24 mouse cellular contexts compared by ENCODE assay signal in genomic region chr19:57599126-57599525, GRCm38 (mm10). TPM values are rescaled to one million over a fixed set of nuclear protein-coding genes. Genes with fewer than 3 reads are reported as not detected.
DNase-seq lines count a peak whose midpoint lies in the region; ATAC-seq and TF ChIP-seq lines count a peak whose summit lies in the region.
"Had no signal": no experiment of that assay in that cellular context is flagged by ENCODE, and none has a peak within 500 bp of the region (broad histone marks: within the 10 kb centered on the region; RNA-seq: fewer than 3 reads in every experiment).

No protein-coding gene starts in this region.

- TF ChIP-seq CTCF in brain, embryonic 14.5 days (IDR thresholded peaks at IDR 0.05; ENCODE audit: borderline replicate concordance, extremely low read depth, insufficient read depth, insufficient read length): no peak

- no peak overlapping the region for H3K4me3 ChIP-seq in forebrain, embryonic 15.5 days
- no peak overlapping the region for H3K4me3 ChIP-seq in forebrain, embryonic 11.5 days (ENCODE audit: low read depth, low read length)
- no peak overlapping the region for H3K4me3 ChIP-seq in hindbrain, embryonic 14.5 days (replicated peaks; ENCODE audit: low read length)
- H3K4me3 ChIP-seq in hindbrain, embryonic 12.5 days: no peak overlapping the region
- H3K4me3 ChIP-seq in midbrain, embryonic 14.5 days (replicated peaks; ENCODE audit: low read depth, low read length): no peak overlapping the region
- no peak overlapping the region for H3K4me3 ChIP-seq in midbrain, embryonic 16.5 days (ENCODE audit: low read depth, low read length)
- H3K4me3 ChIP-seq: erythroblast, embryonic 14.5 days; gastrocnemius, adult 2 months had no signal

- 47% methylated on average over 8 of the region's 8 CpGs for WGBS in forebrain, embryonic 15.5 days
- 72% methylated on average over 8 of the region's 8 CpGs for WGBS in forebrain, embryonic 11.5 days
- WGBS in hindbrain, embryonic 14.5 days: 52% methylated on average over 8 of the region's 8 CpGs
- 55% methylated on average over 8 of the region's 8 CpGs for WGBS in hindbrain, embryonic 12.5 days
- 40% methylated on average over 8 of the region's 8 CpGs for WGBS in midbrain, embryonic 14.5 days
- WGBS in midbrain, embryonic 16.5 days: 50% methylated on average over 8 of the region's 8 CpGs

- no peak overlapping the region for H3K9ac ChIP-seq in forebrain, embryonic 15.5 days (replicated peaks)
- H3K9ac ChIP-seq in forebrain, embryonic 11.5 days (ENCODE audit: low read length): no peak overlapping the region
- H3K9ac ChIP-seq in hindbrain, embryonic 14.5 days: no peak overlapping the region
- no peak overlapping the region for H3K9ac ChIP-seq in hindbrain, embryonic 12.5 days
- no peak overlapping the region for H3K9ac ChIP-seq in midbrain, embryonic 14.5 days (replicated peaks; ENCODE audit: low read length)
- no peak overlapping the region for H3K9ac ChIP-seq in midbrain, embryonic 16.5 days (ENCODE audit: low read depth, low read length)
- H3K9ac ChIP-seq: embryonic facial prominence, embryonic 15.5 days; heart, embryonic 15.5 days had no signal

- peaks cover 14% of the 10 kb centered on the region for H3K4me1 ChIP-seq in forebrain, embryonic 15.5 days
- no peaks in the 10 kb centered on the region; the same call in 1 of the 2 replicates for H3K4me1 ChIP-seq in forebrain, embryonic 11.5 days (replicated peaks; ENCODE audit: control insufficient read depth, insufficient read depth, low read length)
- no peaks in the 10 kb centered on the region for H3K4me1 ChIP-seq in hindbrain, embryonic 14.5 days (replicated peaks; ENCODE audit: control insufficient read depth, insufficient read depth, low read length)
- H3K4me1 ChIP-seq in hindbrain, embryonic 12.5 days: peaks cover 6% of the 10 kb centered on the region; the same call in 1 of the 2 replicates
- peaks cover 8% of the 10 kb centered on the region; the same call in 1 of the 2 replicates for H3K4me1 ChIP-seq in midbrain, embryonic 14.5 days (ENCODE audit: control insufficient read depth, insufficient read depth, low read length)
- peaks cover 10% of the 10 kb centered on the region for H3K4me1 ChIP-seq in midbrain, embryonic 16.5 days (ENCODE audit: control insufficient read depth, insufficient read depth, low read length)
- H3K4me1 ChIP-seq: heart, embryonic 15.5 days had no signal

- DNase-seq in forebrain, embryonic 11.5 days (ENCODE audit: low spot score): no peak
- no peak for DNase-seq in hindbrain, embryonic 14.5 days (ENCODE audit: low spot score)
- peak; percentile 51 for DNase-seq in midbrain, embryonic 14.5 days
- peak; percentile 36 for DNase-seq in brain, embryonic 14.5 days (ENCODE audit: low read depth)
- DNase-seq in ovary, postnatal 14 days (ENCODE audit: low spot score): no peak
- DNase-seq: adrenal gland, postnatal 14 days; cerebellum, adult 18-20 months; cerebellum, adult 9-11 months; cerebellum, postnatal 36 days; gastrocnemius, adult 2 months; gastrocnemius, postnatal 36 days; heart, adult 18-20 months; heart, postnatal 14 days; kidney, adult 18-20 months had no signal

- H3K4me2 ChIP-seq in forebrain, embryonic 15.5 days (replicated peaks): 0 out of 2 replicates have a peak overlapping the region, but pooled peaks have one; percentile 1
- no peak overlapping the region for H3K4me2 ChIP-seq in forebrain, embryonic 11.5 days (ENCODE audit: low read depth, low read length, severe bottlenecking)
- H3K4me2 ChIP-seq in hindbrain, embryonic 14.5 days (replicated peaks): peak overlapping the region; percentile 10; the same call in 1 of the 2 replicates
- no peak overlapping the region for H3K4me2 ChIP-seq in hindbrain, embryonic 12.5 days (replicated peaks)
- peak overlapping the region; percentile 18; the same call in 1 of the 2 replicates for H3K4me2 ChIP-seq in midbrain, embryonic 14.5 days (ENCODE audit: low read length)
- no peak overlapping the region; the same call in 1 of the 2 replicates for H3K4me2 ChIP-seq in midbrain, embryonic 16.5 days (ENCODE audit: low read length)

- ATAC-seq in forebrain, embryonic 15.5 days (replicated peaks): no peak
- no peak for ATAC-seq in forebrain, embryonic 11.5 days (replicated peaks; ENCODE audit: low FRiP score)
- no peak for ATAC-seq in hindbrain, embryonic 14.5 days (ENCODE audit: low FRiP score)
- ATAC-seq in hindbrain, embryonic 12.5 days (ENCODE audit: low FRiP score): no peak
- no peak for ATAC-seq in midbrain, embryonic 14.5 days (ENCODE audit: low FRiP score, low TSS enrichment)
- ATAC-seq in midbrain, embryonic 16.5 days: no peak
- ATAC-seq: activated CD4-positive, CD25-positive, alpha-beta regulatory T cell, adult 4 months; inflammation-experienced regulatory T-cells, adult 6 months; Patski had no signal

- H3K27me3 ChIP-seq in forebrain, embryonic 15.5 days: no peaks in the 10 kb centered on the region
- no peaks in the 10 kb centered on the region for H3K27me3 ChIP-seq in forebrain, embryonic 11.5 days (ENCODE audit: control insufficient read depth, insufficient read depth, low read length)
- H3K27me3 ChIP-seq in hindbrain, embryonic 14.5 days (ENCODE audit: control insufficient read depth, insufficient read depth, low read length): no peaks in the 10 kb centered on the region
- no peaks in the 10 kb centered on the region for H3K27me3 ChIP-seq in hindbrain, embryonic 12.5 days
- no peaks in the 10 kb centered on the region for H3K27me3 ChIP-seq in midbrain, embryonic 14.5 days (ENCODE audit: control insufficient read depth, insufficient read depth, low read length)
- H3K27me3 ChIP-seq in midbrain, embryonic 16.5 days (ENCODE audit: control insufficient read depth, insufficient read depth, low read depth, low read length): no peaks in the 10 kb centered on the region
- H3K27me3 ChIP-seq: embryonic facial prominence, embryonic 15.5 days; heart, embryonic 15.5 days had no signal

- no peak for TF ChIP-seq POLR2A in brain, embryonic 14.5 days (IDR thresholded peaks at IDR 0.05; ENCODE audit: borderline replicate concordance, extremely low read depth, insufficient read depth, insufficient read length, poor library complexity, severe bottlenecking)

- no peaks in the 10 kb centered on the region for H3K9me3 ChIP-seq in forebrain, embryonic 15.5 days
- no peaks in the 10 kb centered on the region for H3K9me3 ChIP-seq in forebrain, embryonic 11.5 days (ENCODE audit: control insufficient read depth, low read length)
- H3K9me3 ChIP-seq in hindbrain, embryonic 14.5 days (ENCODE audit: control insufficient read depth, low read length): no peaks in the 10 kb centered on the region
- H3K9me3 ChIP-seq in hindbrain, embryonic 12.5 days (replicated peaks): no peaks in the 10 kb centered on the region
- H3K9me3 ChIP-seq in midbrain, embryonic 14.5 days (ENCODE audit: control insufficient read depth, low read length): no peaks in the 10 kb centered on the region
- H3K9me3 ChIP-seq in midbrain, embryonic 16.5 days (replicated peaks; ENCODE audit: control insufficient read depth, low read length, poor library complexity, severe bottlenecking): no peaks in the 10 kb centered on the region
- H3K9me3 ChIP-seq: embryonic facial prominence, embryonic 15.5 days; forebrain, embryonic 10.5 days; heart, embryonic 15.5 days had no signal

- no peaks in the 10 kb centered on the region for H3K36me3 ChIP-seq in forebrain, embryonic 15.5 days
- no peaks in the 10 kb centered on the region for H3K36me3 ChIP-seq in forebrain, embryonic 11.5 days (ENCODE audit: control insufficient read depth, insufficient read depth, low read length)
- H3K36me3 ChIP-seq in hindbrain, embryonic 14.5 days (replicated peaks; ENCODE audit: control insufficient read depth, insufficient read depth): no peaks in the 10 kb centered on the region
- no peaks in the 10 kb centered on the region for H3K36me3 ChIP-seq in hindbrain, embryonic 12.5 days
- H3K36me3 ChIP-seq in midbrain, embryonic 14.5 days (ENCODE audit: control insufficient read depth, insufficient read depth, low read length): no peaks in the 10 kb centered on the region
- H3K36me3 ChIP-seq in midbrain, embryonic 16.5 days (ENCODE audit: control insufficient read depth, insufficient read depth, low read length): no peaks in the 10 kb centered on the region
- H3K36me3 ChIP-seq: embryonic facial prominence, embryonic 15.5 days; forebrain, embryonic 10.5 days; heart, embryonic 15.5 days had no signal

- H3K27ac ChIP-seq in forebrain, embryonic 15.5 days (replicated peaks): 0 out of 2 replicates have a peak overlapping the region, but pooled peaks have one; percentile 24
- H3K27ac ChIP-seq in forebrain, embryonic 11.5 days (ENCODE audit: low read depth, low read length): no peak overlapping the region
- H3K27ac ChIP-seq in hindbrain, embryonic 14.5 days: peak overlapping the region; percentile 6; the same call in 1 of the 2 replicates
- H3K27ac ChIP-seq in hindbrain, embryonic 12.5 days: no peak overlapping the region
- H3K27ac ChIP-seq in midbrain, embryonic 14.5 days (replicated peaks; ENCODE audit: low read depth, low read length): peak overlapping the region; percentile 61; the same call in 1 of the 2 replicates
- H3K27ac ChIP-seq in midbrain, embryonic 16.5 days (ENCODE audit: low read length): no peak overlapping the region; the same call in 1 of the 2 replicates
- H3K27ac ChIP-seq: forebrain, embryonic 10.5 days; gastrocnemius, adult 2 months; heart, embryonic 15.5 days had no signal

RNA-seq across cellular contexts. Expression of gene Atrnl1, which starts 11.7 kb away (rescaled TPM):
- polyA plus RNA-seq in forebrain, embryonic 15.5 days (2015; fragmentation: Nextera tagmentation; extraction: Ambion mirVana): 8.0 and 8.9 TPM in 2 replicates
- polyA plus RNA-seq in forebrain, embryonic 11.5 days (2014; fragmentation: Nextera tagmentation; extraction: Ambion mirVana): 5.0 and 5.3 TPM in 2 replicates
- 8.6 and 9.4 TPM in 2 replicates for polyA plus RNA-seq in hindbrain, embryonic 14.5 days (2014; fragmentation: Nextera tagmentation; extraction: Ambion mirVana)
- polyA plus RNA-seq in hindbrain, embryonic 12.5 days (2016; fragmentation: Nextera tagmentation; extraction: Ambion mirVana): 12.4 and 13.3 TPM in 2 replicates
- 10.4 and 11.6 TPM in 2 replicates for polyA plus RNA-seq in midbrain, embryonic 14.5 days (2014; fragmentation: Nextera tagmentation; extraction: Ambion mirVana)
- polyA plus RNA-seq in midbrain, embryonic 16.5 days (2015; fragmentation: Nextera tagmentation; extraction: Ambion mirVana): 8.1 and 8.3 TPM in 2 replicates
- polyA plus RNA-seq in brain, embryonic 14.5 days (2012; rRNA removed): 19.6 and 31.4 TPM in 2 replicates

Comparison
In these comparisons a context has a peak if more than half of its experiments do, and no peak if none do; other contexts are left out.
1. H3K27ac ChIP-seq: peak in forebrain, embryonic 15.5 days (single experiment), hindbrain, embryonic 14.5 days (single experiment) and midbrain, embryonic 14.5 days (single experiment); none in forebrain, embryonic 11.5 days (single experiment), hindbrain, embryonic 12.5 days (single experiment) and midbrain, embryonic 16.5 days (single experiment).
2. H3K4me2 ChIP-seq: peak in forebrain, embryonic 15.5 days (single experiment), hindbrain, embryonic 14.5 days (single experiment) and midbrain, embryonic 14.5 days (single experiment); none in forebrain, embryonic 11.5 days (single experiment), hindbrain, embryonic 12.5 days (single experiment) and midbrain, embryonic 16.5 days (single experiment).
3. DNase-seq: peak in midbrain, embryonic 14.5 days (single experiment) and brain, embryonic 14.5 days (single experiment); none in forebrain, embryonic 11.5 days (single experiment), hindbrain, embryonic 14.5 days (single experiment) and ovary, postnatal 14 days (single experiment).